Mouse (Mus musculus): ENCODE results near the gene Tulp3. TPM values are rescaled to one million over a fixed set of nuclear protein-coding genes. Genes with fewer than 3 reads are reported as not detected.

Gene Tulp3
- polyA plus RNA-seq, 1 experiment from 2014 or later: 21.4 TPM

GRCm38 (mm10) chr6:128279608-128280007, 76.0 kb downstream of the Tulp3 start:
- H3K27ac ChIP-seq (replicated peaks; ENCODE audit: low read depth, low read length): no peak overlapping the region
- H3K4me3 ChIP-seq (ENCODE audit: low read depth, low read length): no peak overlapping the region
- ATAC-seq (ENCODE audit: insufficient number of reproducible peaks, low FRiP score, low TSS enrichment, low read depth) (peak; percentile 48; the same call in 1 of the 2 replicates), DNase-seq (ENCODE audit: low spot score) (peak; percentile 34)
- peaks cover 3% of the 10 kb centered on the region; the same call in 1 of the 2 replicates for H3K4me1 ChIP-seq (ENCODE audit: control insufficient read depth, insufficient read depth, low read length)
- no peak overlapping the region for H3K9ac ChIP-seq (ENCODE audit: low read length)
- 23% methylated on average over 5 of the region's 5 CpGs for WGBS
- no peaks in the 10 kb centered on the region for H3K36me3 ChIP-seq (ENCODE audit: control insufficient read depth, insufficient read depth, low read length)
- no peak overlapping the region for H3K4me2 ChIP-seq (ENCODE audit: low read depth, severe bottlenecking)
- no peaks in the 10 kb centered on the region for H3K27me3 ChIP-seq (ENCODE audit: control insufficient read depth, insufficient read depth, low read length)
- no peaks in the 10 kb centered on the region for H3K9me3 ChIP-seq (ENCODE audit: control insufficient read depth, low read length)

- no peaks in the 10 kb centered on the region for H3K36me3 ChIP-seq (ENCODE audit: control insufficient read depth, insufficient read depth, low read length)
- WGBS: 78% methylated on average over 4 of the region's 4 CpGs
- no peaks in the 10 kb centered on the region for H3K27me3 ChIP-seq (ENCODE audit: control insufficient read depth, insufficient read depth, low read length)
- DNase-seq (ENCODE audit: low spot score) (no peak), ATAC-seq (ENCODE audit: insufficient number of reproducible peaks, low FRiP score, low TSS enrichment, low read depth) (no peak)
- no peak overlapping the region for H3K9ac ChIP-seq (ENCODE audit: low read length)
- no peaks in the 10 kb centered on the region for H3K9me3 ChIP-seq (ENCODE audit: control insufficient read depth, low read length)
- no peak overlapping the region for H3K4me3 ChIP-seq (ENCODE audit: low read depth, low read length)
- no peak overlapping the region for H3K27ac ChIP-seq (replicated peaks; ENCODE audit: low read depth, low read length)
- no peak overlapping the region for H3K4me2 ChIP-seq (ENCODE audit: low read depth, severe bottlenecking)
- H3K4me1 ChIP-seq (ENCODE audit: control insufficient read depth, insufficient read depth, low read length): peaks cover 3% of the 10 kb centered on the region; the same call in 1 of the 2 replicates
These were observed 76.6 kb downstream of the Tulp3 start for GRCm38 (mm10) chr6:128279099-128279498.

DNA sequence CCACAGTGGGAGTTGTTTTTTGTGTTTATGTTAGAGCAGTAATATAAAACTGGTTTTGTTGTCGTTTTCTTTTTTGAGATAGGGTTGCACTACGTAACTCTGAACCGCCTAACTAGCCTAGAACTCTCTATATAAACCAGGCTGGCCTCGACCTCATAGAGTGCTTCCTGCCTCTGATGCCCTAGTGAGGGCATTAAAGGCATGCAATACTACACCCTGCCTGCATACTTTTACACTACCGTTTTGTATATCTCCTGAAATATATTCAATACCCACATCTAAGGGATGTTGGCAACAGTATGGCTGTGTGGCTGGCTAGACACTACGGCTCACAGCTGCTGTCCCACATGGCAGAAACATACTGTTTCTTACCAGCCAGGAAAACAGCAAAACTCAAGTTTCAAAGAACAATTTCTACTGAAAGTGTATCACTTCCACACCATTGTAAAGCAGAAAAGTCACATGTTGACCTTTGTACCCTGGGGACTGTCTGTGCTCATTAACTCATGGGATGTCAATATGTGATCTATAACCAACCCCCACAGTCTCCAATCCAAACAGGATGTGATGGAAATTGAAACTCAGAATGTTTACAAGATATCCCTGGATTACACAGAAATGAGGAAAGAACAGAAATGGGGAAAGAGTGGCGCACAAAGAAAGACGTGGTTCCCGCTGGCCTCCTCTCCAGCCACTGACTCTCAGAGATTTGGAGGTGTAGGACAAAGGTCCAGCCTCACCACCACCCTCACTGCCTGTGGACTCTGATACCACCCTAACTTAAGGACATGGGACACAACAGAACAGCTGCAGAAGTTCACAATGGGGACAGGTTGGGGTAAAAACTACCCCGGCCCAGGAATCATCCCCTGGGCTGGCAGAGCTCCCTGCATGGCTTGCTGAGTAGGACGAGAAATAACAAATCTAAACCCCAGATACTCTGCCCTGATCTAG, 78.2 kb downstream of the Tulp3 start:
- no peaks in the 10 kb centered on the region for H3K27me3 ChIP-seq (ENCODE audit: control insufficient read depth, insufficient read depth, low read length)
- H3K27ac ChIP-seq (replicated peaks; ENCODE audit: low read depth, low read length): no peak overlapping the region
- no peaks in the 10 kb centered on the region for H3K9me3 ChIP-seq (ENCODE audit: control insufficient read depth, low read length)
- peaks cover 3% of the 10 kb centered on the region; the same call in 1 of the 2 replicates for H3K4me1 ChIP-seq (ENCODE audit: control insufficient read depth, insufficient read depth, low read length)
- 82% methylated on average over 11 of the region's 11 CpGs for WGBS
- DNase-seq (ENCODE audit: low spot score) (no peak), ATAC-seq (ENCODE audit: insufficient number of reproducible peaks, low FRiP score, low TSS enrichment, low read depth) (no peak)
- H3K4me3 ChIP-seq (ENCODE audit: low read depth, low read length): no peak overlapping the region
- no peaks in the 10 kb centered on the region for H3K36me3 ChIP-seq (ENCODE audit: control insufficient read depth, insufficient read depth, low read length)
- H3K4me2 ChIP-seq (ENCODE audit: low read depth, severe bottlenecking): no peak overlapping the region
- H3K9ac ChIP-seq (ENCODE audit: low read length): no peak overlapping the region

DNA sequence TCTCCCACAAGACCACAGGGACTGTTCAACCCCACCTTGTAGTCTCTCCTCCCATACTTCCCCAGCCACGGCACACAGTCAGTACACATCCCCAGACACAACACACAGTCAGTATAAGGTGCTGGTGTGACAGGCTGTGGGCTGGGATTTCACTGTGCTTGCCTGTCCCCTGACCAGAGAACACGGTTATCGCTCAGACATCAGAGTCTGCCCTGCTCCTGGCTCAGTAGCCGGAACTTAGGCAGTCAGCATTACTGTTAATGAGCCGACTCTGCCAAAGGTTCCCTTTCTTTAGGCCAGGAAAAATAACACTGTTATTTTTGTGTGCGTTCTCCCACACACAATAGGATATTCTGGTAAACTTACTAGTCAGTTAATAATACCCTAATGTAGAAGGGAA, 79.3 kb downstream of the Tulp3 start:
- Histone ChIP-seq H3K27ac (replicated peaks; ENCODE audit: low read depth, low read length) (no peak overlapping the region), H3K36me3 (ENCODE audit: control insufficient read depth, insufficient read depth, low read length) (no peaks in the 10 kb centered on the region), H3K4me2 (ENCODE audit: low read depth, severe bottlenecking) (no peak overlapping the region), H3K9ac (ENCODE audit: low read length) (no peak overlapping the region), H3K4me3 (ENCODE audit: low read depth, low read length) (no peak overlapping the region), H3K4me1 (ENCODE audit: control insufficient read depth, insufficient read depth, low read length) (peaks cover 3% of the 10 kb centered on the region; the same call in 1 of the 2 replicates), H3K9me3 (ENCODE audit: control insufficient read depth, low read length) (no peaks in the 10 kb centered on the region), H3K27me3 (ENCODE audit: control insufficient read depth, insufficient read depth, low read length) (no peaks in the 10 kb centered on the region)
- no peak for DNase-seq (ENCODE audit: low spot score)
- ATAC-seq (ENCODE audit: insufficient number of reproducible peaks, low FRiP score, low TSS enrichment, low read depth): no peak
- WGBS: 90% methylated on average over 6 of the region's 6 CpGs

GRCm38 (mm10) chr6:128275506-128276064, 80.1 kb downstream of the Tulp3 start:
- Histone ChIP-seq H3K4me3 (ENCODE audit: low read depth, low read length) (no peak overlapping the region), H3K4me2 (ENCODE audit: low read depth, severe bottlenecking) (no peak overlapping the region), H3K9ac (ENCODE audit: low read length) (no peak overlapping the region), H3K9me3 (ENCODE audit: control insufficient read depth, low read length) (no peaks in the 10 kb centered on the region), H3K27ac (replicated peaks; ENCODE audit: low read depth, low read length) (no peak overlapping the region), H3K4me1 (ENCODE audit: control insufficient read depth, insufficient read depth, low read length) (peaks cover 3% of the 10 kb centered on the region; the same call in 1 of the 2 replicates), H3K36me3 (ENCODE audit: control insufficient read depth, insufficient read depth, low read length) (no peaks in the 10 kb centered on the region), H3K27me3 (ENCODE audit: control insufficient read depth, insufficient read depth, low read length) (no peaks in the 10 kb centered on the region)
- WGBS: 94% methylated on average over 8 of the region's 8 CpGs
- ATAC-seq (ENCODE audit: insufficient number of reproducible peaks, low FRiP score, low TSS enrichment, low read depth) (no peak), DNase-seq (ENCODE audit: low spot score) (no peak)

DNA sequence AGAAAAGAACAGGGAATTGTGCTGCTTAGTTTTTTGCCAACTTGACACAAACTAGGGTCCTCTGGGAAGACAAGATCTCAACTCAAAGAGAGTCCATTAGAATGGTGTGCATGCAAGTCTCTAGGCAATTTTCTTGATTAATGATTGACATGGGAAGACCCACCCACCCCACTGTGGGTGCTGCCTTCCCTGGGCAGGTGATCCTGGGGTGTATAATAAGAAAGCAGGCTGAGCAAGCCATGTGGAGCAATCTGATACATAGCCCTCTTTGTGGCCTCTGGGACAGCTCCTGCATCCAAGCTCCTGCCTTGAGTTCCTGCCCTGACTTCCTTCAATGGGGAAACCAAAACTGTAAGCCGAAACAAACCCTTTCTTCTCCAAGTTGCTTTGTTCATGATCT, 82.1 kb downstream of the Tulp3 start:
- Histone ChIP-seq H3K9me3 (ENCODE audit: control insufficient read depth, low read length) (no peaks in the 10 kb centered on the region), H3K4me2 (ENCODE audit: low read depth, severe bottlenecking) (no peak overlapping the region), H3K9ac (ENCODE audit: low read length) (no peak overlapping the region), H3K27ac (replicated peaks; ENCODE audit: low read depth, low read length) (no peak overlapping the region), H3K27me3 (ENCODE audit: control insufficient read depth, insufficient read depth, low read length) (no peaks in the 10 kb centered on the region), H3K4me1 (ENCODE audit: control insufficient read depth, insufficient read depth, low read length) (0 out of 2 replicates have a peak, but pooled peaks cover 3% of the 10 kb centered on the region), H3K4me3 (ENCODE audit: low read depth, low read length) (no peak overlapping the region), H3K36me3 (ENCODE audit: control insufficient read depth, insufficient read depth, low read length) (no peaks in the 10 kb centered on the region)
- DNase-seq (ENCODE audit: low spot score): no peak
- 88% methylated on average over 1 of the region's 1 CpGs for WGBS
- ATAC-seq (ENCODE audit: insufficient number of reproducible peaks, low FRiP score, low TSS enrichment, low read depth): no peak

DNA sequence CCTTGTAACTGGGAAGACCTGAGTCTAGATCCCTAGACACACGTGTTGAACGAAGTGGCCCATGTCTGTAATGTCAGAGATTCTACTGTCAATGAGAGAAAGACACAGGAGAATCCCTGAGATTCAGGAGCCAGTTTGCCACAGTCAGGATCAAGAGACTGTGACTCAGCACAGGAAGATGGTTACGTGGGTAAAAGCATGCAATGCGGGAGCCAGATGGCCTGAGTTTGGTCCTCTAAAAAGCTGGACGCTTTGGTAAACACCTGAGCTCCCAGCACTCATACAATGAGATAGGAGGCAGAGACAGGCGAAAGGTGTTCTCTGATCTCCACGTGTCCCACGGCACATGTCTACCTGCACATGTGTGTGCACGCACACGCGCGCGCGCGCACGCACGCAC, 82.9 kb downstream of the Tulp3 start:
- no peak for ATAC-seq (ENCODE audit: insufficient number of reproducible peaks, low FRiP score, low TSS enrichment, low read depth)

More for the DNA sequence above, 82.9 kb downstream of the Tulp3 start:
- DNase-seq (ENCODE audit: low spot score): no peak
- Histone ChIP-seq H3K27me3 (ENCODE audit: control insufficient read depth, insufficient read depth, low read length) (no peaks in the 10 kb centered on the region), H3K9ac (ENCODE audit: low read length) (no peak overlapping the region), H3K4me3 (ENCODE audit: low read depth, low read length) (no peak overlapping the region), H3K27ac (replicated peaks; ENCODE audit: low read depth, low read length) (no peak overlapping the region), H3K4me1 (ENCODE audit: control insufficient read depth, insufficient read depth, low read length) (0 out of 2 replicates have a peak, but pooled peaks cover 3% of the 10 kb centered on the region), H3K36me3 (ENCODE audit: control insufficient read depth, insufficient read depth, low read length) (no peaks in the 10 kb centered on the region), H3K9me3 (ENCODE audit: control insufficient read depth, low read length) (no peaks in the 10 kb centered on the region), H3K4me2 (ENCODE audit: low read depth, severe bottlenecking) (no peak overlapping the region)
- WGBS: 94% methylated on average over 17 of the region's 17 CpGs

All from limb, embryonic 11.5 days (tissue).